Mouse (Mus musculus): Measurements from ENCODE around the gene Amotl1.

DNA sequence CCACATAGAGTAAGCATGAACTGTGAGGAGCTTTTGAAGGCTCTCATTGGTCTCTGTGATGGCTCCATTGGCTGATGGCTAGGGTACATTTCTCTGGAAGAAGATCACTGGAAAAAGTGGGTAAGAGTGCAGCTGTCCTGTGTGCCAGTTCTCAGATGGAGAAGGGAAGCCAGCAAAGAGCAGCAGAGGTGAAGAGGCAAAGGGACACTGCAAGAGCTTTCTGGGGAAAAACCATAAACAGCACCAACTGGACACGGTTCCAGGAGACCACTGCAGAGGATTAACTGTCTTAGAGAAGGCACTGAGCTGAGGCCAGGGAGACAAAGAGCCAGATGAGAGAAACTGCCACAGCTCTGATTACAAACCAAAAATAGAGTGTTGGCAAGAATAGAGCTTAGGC is 7.9 kb upstream of the Amotl1 start:
- TF ChIP-seq CTCF (IDR thresholded peaks at IDR 0.05; ENCODE audit: low read depth, low read length) (no peak), POLR2A (IDR thresholded peaks at IDR 0.05; ENCODE audit: extremely low read depth, insufficient read depth, low read length) (no peak)

Measured in liver, adult 2 months (tissue).